Mouse (Mus musculus): ENCODE measurements around the gene Tmem63a.

DNA sequence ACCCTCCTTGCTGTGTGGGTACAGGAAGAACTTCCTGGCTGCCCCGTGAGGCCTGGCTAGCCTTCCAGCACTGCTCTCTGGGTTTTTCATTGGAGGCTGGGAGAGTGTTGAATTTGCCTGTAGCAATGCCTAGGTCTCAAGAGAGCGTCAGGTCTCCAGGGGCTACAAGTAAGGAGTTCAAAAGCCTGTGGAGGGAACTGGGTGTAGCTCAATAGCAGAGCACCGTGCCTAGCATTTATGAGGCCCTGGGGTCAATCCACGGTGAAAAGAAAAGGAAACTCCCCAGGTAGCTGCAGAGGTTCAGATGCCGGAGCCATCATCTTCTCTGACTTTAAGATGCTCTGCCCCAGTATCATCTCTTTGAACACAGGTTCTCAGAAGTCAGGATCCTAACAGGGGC is 69.5 kb downstream of the Tmem63a start:
- no peak for TF ChIP-seq POLR2A (IDR thresholded peaks at IDR 0.05; ENCODE audit: borderline replicate concordance, extremely low read depth, insufficient read depth, insufficient read length, poor library complexity, severe bottlenecking)
- TF ChIP-seq CTCF (IDR thresholded peaks at IDR 0.05; ENCODE audit: borderline replicate concordance, extremely low read depth, insufficient read depth, insufficient read length) = no peak

Data from brain, embryonic 14.5 days (tissue).